Mouse (Mus musculus): ENCODE data around the gene Hdhd5.

The Hdhd5 gene

DNA sequence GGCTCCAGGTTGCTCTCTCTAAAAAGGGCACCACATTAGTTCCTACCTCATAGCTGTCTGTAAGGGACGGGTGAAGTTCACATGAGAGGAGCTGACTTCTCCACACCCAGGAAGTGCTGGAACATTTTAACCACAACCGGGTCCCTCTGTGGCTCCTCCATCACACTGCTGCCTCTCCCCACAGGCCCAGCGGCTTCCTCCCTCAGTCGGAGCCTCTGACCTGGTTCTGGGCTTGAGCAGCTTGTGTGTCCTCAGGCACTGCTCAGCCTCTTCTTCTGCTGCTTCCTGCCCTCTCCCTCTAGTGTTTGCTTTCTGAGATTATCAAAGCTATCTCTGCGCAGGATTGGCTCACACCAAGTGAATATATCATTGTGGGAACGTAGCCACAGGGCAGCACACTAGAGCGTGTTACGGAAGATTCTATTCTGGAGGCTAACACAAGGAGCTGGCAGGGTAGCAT is 45.0 kb downstream of the Hdhd5 start:
- DNase-seq (ENCODE audit: inconsistent age in 2 of 2, low spot score in 1 of 2) = no peak

DNA sequence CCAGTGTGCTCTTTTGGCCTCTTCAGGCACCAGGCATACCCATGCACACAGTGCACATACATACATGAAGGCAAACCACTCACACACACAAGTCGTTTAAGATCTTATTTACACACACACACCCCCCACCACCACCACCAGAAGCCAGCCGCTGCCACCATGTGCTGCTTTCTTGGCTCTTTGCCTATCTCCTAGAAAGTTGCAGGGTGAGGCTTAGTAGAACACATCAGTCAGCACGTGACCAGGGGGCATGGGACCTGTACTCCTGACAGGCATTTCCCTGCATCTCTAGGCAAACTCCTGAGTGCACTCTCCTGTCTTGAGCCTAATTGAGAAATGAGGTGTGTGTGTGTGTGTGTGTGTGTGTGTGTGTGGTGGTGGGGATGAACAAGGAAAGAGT is 46.1 kb downstream of the Hdhd5 start:
- no peak for DNase-seq (ENCODE audit: inconsistent age in 2 of 2, low spot score in 1 of 2)

DNA sequence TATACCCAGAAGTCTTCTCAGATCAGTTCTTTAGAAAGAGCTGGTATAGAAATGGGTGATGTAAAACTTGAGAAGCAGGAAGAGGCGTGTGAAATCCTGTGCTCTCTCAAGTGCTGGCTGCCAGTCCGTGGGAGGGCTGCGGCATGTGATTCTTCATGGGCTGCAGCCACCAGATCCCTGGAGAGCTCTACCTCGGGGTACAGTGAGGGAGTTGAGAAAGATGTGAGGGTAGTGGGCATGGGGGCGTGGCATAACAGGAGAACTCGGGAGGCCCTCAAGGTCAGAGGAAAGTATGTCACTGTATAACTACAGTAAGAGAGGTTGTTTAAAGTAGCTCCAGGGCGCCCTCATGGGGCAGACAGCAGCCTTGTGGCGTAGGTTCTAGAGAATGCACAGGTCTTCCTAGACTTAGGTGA is 47.9 kb downstream of the Hdhd5 start:
- DNase-seq (ENCODE audit: inconsistent age in 2 of 2, low spot score in 1 of 2) = peak; percentile 45 to 80

DNA sequence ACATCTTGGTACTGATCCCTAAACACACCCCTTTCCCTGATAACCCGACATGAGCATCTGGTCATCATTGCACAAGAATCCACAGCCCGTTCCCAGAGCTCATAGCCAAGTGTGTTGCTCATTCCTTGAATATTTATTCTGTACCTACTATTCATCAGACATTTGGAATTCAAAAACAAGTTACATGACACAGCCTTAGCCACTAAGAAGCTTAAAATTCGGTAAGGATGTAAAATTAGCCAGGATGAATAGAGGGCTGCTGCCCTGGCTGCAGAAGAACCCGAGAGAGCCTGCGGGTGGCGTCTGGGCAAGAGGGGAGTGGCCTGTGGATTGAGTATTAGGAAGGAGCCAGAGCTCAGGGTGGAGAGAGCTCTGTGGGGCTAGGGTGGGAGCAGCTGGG is 48.4 kb downstream of the Hdhd5 start:
- no peak for DNase-seq (ENCODE audit: inconsistent age in 2 of 2, low spot score in 1 of 2)

DNA sequence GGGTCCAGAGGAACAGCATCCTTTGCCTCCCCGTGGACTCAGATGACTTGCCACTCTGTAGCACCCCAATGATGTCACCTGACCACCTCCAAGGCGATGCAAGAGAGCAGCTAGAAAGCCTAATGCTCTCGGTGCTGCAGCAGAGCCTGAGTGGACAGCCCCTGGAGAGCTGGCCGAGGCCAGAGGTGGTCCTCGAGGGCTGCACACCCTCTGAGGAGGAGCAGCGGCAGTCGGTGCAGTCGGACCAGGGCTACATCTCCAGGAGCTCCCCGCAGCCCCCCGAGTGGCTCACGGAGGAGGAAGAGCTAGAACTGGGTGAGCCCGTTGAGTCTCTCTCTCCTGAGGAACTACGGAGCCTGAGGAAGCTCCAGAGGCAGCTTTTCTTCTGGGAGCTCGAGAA is 49.1 kb downstream of the Hdhd5 start:
- no peak for DNase-seq (ENCODE audit: inconsistent age in 2 of 2, low spot score in 1 of 2)

DNA sequence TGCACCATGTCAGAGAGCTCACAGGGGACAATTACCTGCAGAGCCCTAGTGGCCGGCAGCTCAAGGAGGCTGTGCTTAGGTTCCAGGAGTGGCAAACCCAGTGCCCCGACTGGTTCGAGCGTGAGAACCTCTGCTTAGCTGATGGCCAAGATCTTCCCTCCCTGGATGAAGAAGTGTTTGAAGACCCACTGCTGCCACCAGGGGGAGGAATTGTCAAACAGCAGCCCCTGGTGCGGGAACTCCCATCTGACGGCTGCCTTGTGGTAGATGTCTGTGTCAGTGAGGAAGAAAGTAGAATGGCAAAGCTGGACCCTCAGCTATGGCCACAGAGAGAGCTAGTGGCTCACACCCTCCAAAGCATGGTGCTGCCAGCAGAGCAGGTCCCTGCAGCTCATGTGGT is 49.6 kb downstream of the Hdhd5 start:
- peak in 1 of 2 experiments; percentile 58 for DNase-seq (ENCODE audit: inconsistent age in 2 of 2, low spot score in 1 of 2)

DNA sequence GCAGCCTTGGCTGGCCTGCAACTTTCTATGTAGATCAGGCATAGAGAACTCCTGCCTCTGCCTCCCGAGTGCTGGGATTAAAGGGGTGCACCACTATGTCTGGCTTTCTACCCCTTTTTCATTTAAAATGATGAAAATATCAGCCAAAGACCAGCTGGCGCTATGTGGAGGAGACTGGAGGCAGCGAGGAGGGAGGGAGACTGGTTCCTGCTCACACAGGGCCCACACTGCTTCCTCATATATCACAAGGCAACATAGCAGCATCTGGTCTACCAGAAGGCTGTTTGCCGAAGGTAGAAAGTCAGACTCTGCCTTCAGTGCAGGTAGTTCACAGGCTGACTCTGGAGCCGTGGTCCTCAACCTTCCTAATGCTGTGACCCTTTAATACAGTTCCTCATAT is 50.8 kb downstream of the Hdhd5 start:
- DNase-seq (ENCODE audit: inconsistent age in 2 of 2, low spot score in 1 of 2) = no peak

DNA sequence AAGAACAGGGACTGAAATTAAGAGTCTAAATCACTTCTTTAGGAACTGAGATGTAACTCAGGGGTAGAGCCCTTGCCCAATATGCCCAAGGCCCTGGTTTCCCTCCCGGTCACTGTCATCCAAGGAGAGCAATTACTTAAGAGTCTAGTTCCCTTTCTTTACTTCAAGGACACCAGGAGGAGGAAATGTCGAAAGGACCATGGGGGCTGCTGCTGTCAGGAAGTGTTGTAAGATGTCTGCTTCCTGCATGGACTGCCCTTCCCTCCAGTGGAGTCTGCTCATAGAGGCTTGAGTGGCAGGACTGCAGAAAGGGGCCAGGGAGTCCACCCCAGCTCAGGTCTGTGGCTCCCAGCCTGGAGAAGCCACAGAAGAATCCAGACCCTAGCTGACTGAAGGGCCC is 51.8 kb downstream of the Hdhd5 start:
- peak in 1 of 2 experiments; percentile 37 for DNase-seq (ENCODE audit: inconsistent age in 2 of 2, low spot score in 1 of 2)

DNA sequence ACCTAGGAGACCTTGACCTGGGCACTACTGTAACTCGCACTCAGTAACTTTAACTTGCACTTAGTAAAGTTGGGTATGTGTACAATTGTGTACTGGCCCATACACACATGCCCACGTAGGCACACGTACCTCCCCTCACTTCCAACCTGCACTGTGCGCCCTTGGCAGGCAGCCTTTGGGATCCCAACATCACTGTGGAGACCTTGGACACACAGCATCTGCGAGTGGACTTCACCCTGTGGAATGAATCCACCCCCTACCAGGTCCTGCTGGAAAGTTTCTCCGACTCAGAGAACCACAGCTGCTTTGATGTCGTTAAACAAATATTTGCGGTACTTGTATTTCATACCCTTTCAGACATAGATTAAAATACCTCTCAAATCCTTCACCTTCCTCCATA is 55.8 kb downstream of the Hdhd5 start:
- no peak for DNase-seq (ENCODE audit: inconsistent age in 2 of 2, low spot score in 1 of 2)

DNA sequence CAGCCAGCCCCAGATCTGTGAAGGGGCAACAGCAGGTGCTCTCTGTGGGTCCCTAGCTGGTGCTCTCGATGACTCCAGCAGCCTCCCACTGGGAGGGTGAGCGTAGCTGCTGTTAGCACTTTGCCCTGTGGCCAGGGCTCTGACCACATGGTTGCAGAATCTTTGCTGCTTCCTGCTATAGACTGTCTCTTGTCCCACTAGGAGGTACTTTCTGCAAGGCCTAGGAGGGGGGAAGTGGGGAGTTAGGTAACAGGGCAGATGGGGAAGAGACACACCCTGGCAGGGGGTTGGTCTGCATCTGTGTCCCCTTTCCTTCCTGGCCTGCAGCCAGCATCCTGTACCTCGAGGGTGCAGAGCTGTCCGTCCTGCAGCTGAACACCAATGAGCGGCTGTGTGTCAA is 57.7 kb downstream of the Hdhd5 start:
- DNase-seq (ENCODE audit: inconsistent age in 2 of 2, low spot score in 1 of 2) = no peak

DNA sequence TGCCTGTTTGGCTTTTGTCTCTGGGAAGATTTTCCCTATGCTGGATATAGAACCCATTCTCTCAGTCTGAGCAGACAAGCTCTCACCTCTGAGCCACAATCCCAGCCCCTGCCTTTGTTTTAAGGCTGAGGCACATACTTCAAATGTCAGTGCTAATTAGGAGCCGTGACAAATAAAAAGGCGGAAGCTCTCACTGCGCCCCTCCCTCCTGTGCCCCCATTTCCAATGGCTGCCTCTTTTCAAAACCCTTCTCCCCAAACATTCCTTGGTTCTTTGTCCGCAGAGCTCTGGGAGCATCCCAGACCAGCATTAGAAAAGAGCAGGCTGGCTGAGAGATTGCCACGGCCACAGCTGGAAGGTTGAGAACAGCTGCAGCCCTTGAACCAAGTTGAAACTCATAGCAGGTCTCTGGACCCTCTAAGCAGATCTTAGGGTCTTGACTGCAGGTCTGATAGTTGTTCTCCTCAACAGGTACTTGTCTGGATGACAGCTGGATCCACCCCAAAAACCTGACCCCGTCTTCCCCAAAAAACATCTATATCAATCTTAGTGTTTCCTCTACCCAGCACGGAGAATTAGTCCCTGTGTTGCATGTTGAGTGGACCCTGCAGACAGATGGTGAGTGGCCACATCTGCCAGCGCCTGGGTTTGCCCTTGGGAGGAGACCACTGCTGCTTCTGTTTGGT is 58.5 kb downstream of the Hdhd5 start:
- DNase-seq (ENCODE audit: inconsistent age in 2 of 2, low spot score in 1 of 2) = no peak

DNA sequence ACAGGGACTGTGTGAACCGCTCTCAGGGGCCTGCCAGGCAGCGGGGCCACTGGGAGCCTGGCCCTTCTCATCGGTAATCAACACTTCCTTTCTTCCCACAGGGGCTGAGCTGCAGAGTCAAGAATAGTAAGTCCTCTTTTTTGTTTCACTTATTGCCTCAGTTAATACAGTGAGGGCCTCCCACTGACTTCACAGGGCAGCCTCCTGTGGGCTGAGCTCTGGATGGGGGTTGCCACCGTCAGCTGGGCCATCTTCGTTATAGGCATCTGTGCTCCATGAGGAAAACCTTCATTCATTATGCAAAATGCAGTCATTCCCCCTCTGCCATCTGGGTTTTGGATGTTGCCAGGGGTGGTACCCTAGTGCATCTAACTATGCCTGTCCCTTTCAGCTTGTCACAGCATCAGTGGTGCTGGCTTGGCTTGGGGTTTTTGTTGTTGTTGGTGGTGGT is 59.1 kb downstream of the Hdhd5 start:
- no peak for DNase-seq (ENCODE audit: inconsistent age in 2 of 2, low spot score in 1 of 2)

DNA sequence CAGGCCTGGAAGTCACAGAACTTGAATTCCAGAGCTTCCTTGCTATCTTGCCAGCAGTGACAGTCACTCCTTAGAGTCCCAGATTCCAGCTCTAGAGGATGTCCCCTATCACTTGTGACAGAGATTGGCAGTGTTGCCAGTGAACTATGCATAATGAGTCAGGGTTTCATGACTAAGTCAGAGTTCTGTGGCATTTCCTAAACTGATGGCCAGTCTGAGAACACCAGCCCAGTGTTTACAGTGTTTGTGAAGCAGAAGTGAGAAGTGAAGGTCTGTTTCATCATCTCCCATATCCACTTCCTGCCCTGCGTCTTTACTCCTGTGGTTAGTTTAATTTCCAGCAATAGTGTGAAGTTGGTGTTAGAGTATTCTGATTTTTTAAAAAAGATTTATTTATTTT is 60.5 kb downstream of the Hdhd5 start:
- peak; percentile 56 to 81 for DNase-seq (ENCODE audit: inconsistent age in 2 of 2, low spot score in 1 of 2)

DNA sequence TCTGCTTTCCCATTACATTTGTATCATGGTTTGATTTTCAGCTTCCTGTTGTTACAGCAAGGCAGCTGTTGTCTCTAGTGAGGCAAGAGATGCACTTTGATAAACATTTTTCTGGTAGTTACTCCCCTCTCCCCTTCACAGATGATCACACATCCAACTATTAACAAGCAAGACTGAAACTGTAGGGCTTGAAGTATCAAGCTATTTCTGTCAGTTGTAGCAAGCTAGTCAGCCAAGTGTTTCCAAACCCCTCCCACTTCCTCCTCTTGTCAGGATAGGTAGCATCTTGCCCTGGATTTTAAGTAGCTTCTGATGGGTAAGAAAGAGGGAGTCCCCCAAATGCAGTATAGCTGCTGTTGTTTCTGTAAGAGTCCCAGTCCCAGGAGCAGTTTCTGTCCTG is 61.3 kb downstream of the Hdhd5 start:
- DNase-seq (ENCODE audit: inconsistent age in 2 of 2, low spot score in 1 of 2) = no peak

DNA sequence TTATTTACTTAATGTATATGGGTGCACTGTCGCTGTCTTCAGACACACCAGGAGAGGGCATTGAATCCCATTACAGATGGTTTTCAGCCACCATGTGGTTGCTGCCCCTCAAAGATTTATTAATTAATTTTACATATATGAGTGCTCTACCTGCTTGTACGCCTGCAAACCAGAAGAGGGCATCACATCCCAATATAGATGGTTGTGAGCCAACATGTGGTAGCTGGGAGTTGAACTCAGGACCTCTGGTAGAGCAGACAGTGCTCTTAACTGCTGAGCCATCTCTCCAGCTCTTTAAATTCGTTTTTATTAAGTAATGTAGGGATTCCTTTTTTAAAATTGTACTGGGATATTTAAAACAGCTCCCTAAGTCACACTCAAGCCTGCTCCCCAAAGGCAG is 61.9 kb downstream of the Hdhd5 start:
- no peak for DNase-seq (ENCODE audit: inconsistent age in 2 of 2, low spot score in 1 of 2)

DNA sequence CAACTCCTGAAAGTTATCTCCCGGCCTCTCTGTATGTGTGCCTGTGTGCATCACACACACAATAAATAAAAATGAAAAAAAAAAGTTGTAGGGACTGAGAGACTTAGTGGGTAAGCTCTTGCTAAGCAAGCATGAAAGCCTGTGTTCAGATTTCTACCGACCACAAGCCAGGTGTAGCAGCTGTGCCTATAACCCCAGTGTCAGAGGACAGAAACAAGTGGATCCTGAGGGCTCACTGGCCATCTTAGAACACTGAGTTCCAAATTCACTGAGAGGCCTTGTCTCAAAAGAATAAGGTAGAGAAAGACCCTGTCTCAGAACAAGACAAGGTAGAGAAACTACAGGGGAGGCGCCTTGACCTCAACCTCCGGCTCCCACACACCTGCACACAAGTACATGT is 62.9 kb downstream of the Hdhd5 start:
- no peak for DNase-seq (ENCODE audit: inconsistent age in 2 of 2, low spot score in 1 of 2)

DNA sequence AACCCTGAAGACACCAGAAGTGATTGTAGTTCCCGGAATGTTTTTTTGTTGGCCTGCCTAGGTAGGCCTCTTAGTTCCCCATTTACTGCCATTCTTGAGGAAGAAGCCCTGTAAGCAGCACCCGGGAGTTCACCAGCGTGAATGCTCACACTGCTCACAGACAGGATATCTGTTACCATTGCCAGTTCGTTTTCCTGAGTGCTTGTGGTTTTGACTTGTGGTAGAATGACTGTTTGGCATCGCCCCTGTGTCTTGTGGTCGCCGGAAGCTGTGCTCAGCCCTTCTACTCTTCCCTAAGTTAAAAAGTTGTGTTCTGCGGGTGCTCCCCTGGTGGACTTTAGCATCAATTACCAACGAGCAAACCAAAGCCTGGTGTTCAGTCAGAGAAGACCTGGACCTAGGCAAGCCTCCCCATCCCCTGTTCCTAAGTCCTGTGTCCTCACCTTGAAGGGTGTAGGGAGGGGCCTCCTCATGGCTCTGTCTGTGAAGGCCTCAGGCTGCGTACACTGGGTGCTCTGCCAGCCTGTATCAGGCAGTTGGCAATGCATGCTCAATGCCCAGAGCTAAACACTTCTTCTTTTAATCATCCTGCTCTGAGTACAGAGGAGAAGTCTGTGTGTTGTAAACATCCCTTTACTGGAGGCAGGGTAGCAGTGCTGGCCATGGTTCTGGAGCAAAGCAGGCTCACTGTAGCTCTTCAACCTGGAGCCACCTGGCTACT is 64.3 kb downstream of the Hdhd5 start:
- DNase-seq (ENCODE audit: inconsistent age in 2 of 2, low spot score in 1 of 2) = no peak

DNA sequence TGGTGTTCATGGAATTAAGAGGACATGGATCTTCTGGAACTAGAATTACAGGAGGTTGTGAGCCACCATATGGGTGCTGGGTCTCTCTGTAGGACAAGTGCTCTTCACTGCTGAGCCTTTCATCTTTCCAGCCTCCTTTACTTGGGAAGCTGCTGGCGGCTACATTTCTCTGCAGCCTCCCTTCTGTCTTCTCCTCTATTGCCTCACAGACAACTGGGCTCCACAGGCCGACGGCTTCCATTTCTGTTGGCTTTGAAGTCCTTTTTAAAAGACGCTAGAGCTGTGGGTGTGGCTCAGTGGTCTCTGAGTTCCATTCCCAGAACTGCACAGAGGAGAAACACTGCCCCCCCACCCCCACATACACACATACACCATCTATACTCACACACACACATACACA is 65.7 kb downstream of the Hdhd5 start:
- DNase-seq (ENCODE audit: inconsistent age in 2 of 2, low spot score in 1 of 2) = no peak

DNA sequence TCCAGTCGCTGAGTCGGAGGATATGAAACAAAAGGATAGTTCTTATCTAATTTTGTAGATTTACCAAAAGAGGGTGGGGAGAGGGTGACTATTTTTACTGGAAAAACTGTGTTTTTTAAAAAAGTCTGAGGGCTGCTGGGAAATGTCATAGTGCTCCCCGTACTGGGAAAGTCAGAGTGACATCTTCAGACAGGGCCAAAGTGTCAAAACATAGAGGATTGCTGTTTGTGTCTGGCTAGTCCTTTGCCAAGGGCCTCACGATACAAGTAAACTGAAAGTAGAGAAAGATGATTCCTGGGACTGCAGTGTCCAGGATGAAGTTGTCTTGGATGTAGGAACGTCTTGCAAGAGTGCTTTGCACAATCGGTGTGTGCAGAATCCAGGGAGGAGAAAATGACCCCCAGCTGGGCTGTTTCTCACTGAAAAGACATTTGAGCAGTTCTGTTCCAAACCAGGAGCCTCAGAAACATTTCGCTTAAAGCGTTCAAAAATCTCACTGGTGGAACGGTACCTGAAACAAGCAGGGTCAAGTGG is 66.6 kb downstream of the Hdhd5 start:
- DNase-seq (ENCODE audit: inconsistent age in 2 of 2, low spot score in 1 of 2) = no peak

DNA sequence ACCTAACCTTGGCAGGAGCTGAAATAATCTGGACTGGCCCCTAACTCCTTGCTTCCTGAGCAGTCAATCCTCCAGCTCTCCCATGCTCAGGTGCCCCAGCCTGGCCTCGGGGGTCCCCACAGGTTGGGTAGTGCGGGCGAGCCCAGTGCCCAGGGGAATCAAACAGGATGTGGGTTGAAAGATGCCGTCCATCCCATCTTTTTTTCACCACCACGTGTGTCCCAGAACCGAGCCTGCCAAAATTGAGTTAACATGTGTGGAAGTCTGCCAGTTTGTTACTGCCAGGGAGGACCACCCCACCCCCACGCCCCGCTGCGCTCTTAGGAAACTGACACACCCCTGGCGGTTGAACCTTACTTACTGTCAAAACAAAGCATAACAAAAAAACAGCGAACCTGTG is 67.2 kb downstream of the Hdhd5 start:
- peak in 1 of 2 experiments; percentile 66 for DNase-seq (ENCODE audit: inconsistent age in 2 of 2, low spot score in 1 of 2)

DNA sequence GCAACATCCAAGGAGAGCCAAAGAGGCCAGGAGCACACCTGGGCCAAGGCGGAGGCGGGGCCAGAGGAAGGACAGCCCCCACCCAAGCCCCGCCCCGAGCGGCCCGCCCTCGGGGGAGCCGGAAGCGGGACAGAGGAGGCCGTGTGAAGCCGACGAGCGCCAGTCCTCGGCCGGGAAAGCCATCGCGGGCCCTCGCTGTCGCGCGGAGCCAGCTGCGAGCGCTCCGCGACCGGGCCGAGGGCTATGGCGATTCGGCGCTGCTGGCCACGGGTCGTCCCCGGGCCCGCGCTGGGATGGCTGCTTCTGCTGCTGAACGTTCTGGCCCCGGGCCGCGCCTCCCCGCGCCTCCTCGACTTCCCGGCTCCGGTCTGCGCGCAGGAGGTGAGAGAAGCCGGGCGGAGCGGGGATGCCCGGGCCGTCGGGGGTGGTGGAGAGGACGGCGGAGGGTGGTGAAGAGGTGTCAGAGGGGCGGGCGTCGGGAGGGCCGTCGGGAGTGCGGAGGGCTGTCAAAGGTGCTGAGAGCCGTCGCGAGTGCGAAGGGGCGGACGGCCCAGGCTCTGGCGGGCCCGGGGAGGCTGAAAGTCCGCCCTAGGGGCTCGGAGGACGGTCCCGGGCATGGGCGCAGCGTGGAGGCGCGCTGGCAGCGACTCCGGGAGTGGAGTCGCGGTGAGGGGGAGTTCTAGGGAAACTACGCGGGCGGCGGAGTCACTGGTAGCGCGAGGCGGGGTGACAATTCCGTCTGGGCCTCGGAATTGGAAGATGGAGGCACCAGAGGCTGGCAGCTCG is 67.8 kb downstream of the Hdhd5 start, which contains the start of gene Il17ra:
Il17ra (plus strand) TSS at position 162 of the 786 bp plus-strand sequence.
- DNase-seq (ENCODE audit: inconsistent age in 2 of 2, low spot score in 1 of 2) = peak; percentile 82 to 92

All from adrenal gland, adult (tissue).